Mouse (Mus musculus) liver, embryonic 16.5 days (tissue): ENCODE results near the gene Sord. TPM values are rescaled to one million over a fixed set of nuclear protein-coding genes. Genes with fewer than 3 reads are reported as not detected.

Experiments
- ATAC-seq: fragments of 200-750 bp; cut with Nextera tagmentation; 2 replicates; pipeline ENCODE4 v1.8.0; 2017; ENCODE audit warnings: low read depth, mild to moderate bottlenecking, moderate number of reproducible peaks, moderate library complexity
- H3K27ac ChIP-seq: fragments of 300-500 bp; sonication (generic); 2 replicates; pipeline ENCODE4 v1.5.1; 2014; ENCODE audit warnings: mild to moderate bottlenecking, low read length
- H3K27me3 ChIP-seq: fragments of 300-500 bp; sonication (generic); 2 replicates; pipeline ENCODE4 v1.6.1; 2014; ENCODE audit warnings: low read depth, low read length, mixed read lengths; ENCODE audit not compliant: control insufficient read depth, insufficient read depth
- H3K36me3 ChIP-seq: fragments of 300-500 bp; sonication (generic); 2 replicates; pipeline ENCODE4 v1.6.1; 2014; ENCODE audit warnings: mild to moderate bottlenecking; ENCODE audit not compliant: control insufficient read depth, insufficient read depth
- H3K4me1 ChIP-seq: fragments of 300-500 bp; sonication (generic); 2 replicates; pipeline ENCODE4 v1.6.1; 2014; ENCODE audit warnings: low read depth, low read length, mixed read lengths; ENCODE audit not compliant: control insufficient read depth
- H3K4me2 ChIP-seq: fragments of 300-500 bp; sonication (generic); 2 replicates; pipeline ENCODE4 v1.6.1; 2014; ENCODE audit warnings: low read depth, low read length, mixed read lengths
- H3K4me3 ChIP-seq: fragments of 300-500 bp; sonication (generic); 2 replicates; pipeline ENCODE4 v1.5.1; 2014; ENCODE audit warnings: low read depth, mild to moderate bottlenecking, low read length
- H3K9ac ChIP-seq: fragments of 300-500 bp; sonication (generic); 2 replicates; pipeline ENCODE4 v1.6.1; 2014; ENCODE audit warnings: low read depth, low read length
- H3K9me3 ChIP-seq: fragments of 300-500 bp; sonication (generic); replicated peaks from 2 replicates; pipeline ENCODE4 v1.6.1; 2016; ENCODE audit warnings: low read length; ENCODE audit not compliant: control insufficient read depth
- WGBS: fragments of 180-500 bp; shearing (Covaris S2); extraction: QIAGEN DNeasy Blood & Tissue Kit; methylation state at CpG from one replicate; pipeline ENCODE4 v1.1.7; 2014; ENCODE audit not compliant: insufficient replicate concordance; 5-methylcytosine and 5-hydroxymethylcytosine counted together
- polyA plus RNA-seq: library from polyadenylated mRNA; unstranded; fragments of >200 nt; fragmentation: Nextera tagmentation; extraction: Ambion mirVana; gene quantifications from 2 replicates; pipeline ENCODE4 v1.2.1, GENCODE M21; 2015

The Sord gene
- polyA plus RNA-seq, 1 experiment from 2014 or later: 196 TPM

GRCm38 (mm10) chr2:122302574-122303241 lies 68.2 kb downstream of the Sord start:
- 6% methylated on average over 9 of the region's 9 CpGs for WGBS

DNA sequence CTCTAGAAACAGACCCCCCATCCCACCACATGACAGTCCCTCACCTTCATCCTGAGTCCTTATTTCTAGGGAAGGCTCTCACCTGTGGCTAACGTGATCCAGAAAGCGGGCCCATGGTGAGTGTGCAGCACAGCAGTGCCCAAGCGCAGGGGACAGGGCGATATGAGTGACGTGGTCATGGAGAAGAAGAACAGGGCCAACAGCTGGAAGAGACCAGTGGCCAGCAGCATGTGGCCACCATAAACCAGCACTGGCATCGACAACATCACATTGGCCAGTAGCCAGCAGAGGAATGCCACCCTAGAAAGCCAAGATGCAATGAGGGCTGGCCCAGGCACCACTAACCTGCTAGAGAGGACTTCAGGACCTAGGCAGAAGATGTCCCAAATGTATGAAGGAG lies 70.0 kb downstream of the Sord start:
- Histone ChIP-seq H3K27me3 (peaks cover 52% of the 10 kb centered on the region), H3K27ac (no peak overlapping the region), H3K36me3 (no peaks in the 10 kb centered on the region), H3K4me1 (peaks cover 6% of the 10 kb centered on the region), H3K9me3 (no peaks in the 10 kb centered on the region), H3K4me2 (no peak overlapping the region), H3K9ac (no peak overlapping the region), H3K4me3 (no peak overlapping the region)
- 71% methylated on average over 6 of the region's 6 CpGs for whole genome bisulfite sequencing
- ATAC-seq: no peak

More at GRCm38 (mm10) chr2:122302574-122303241, 68.2 kb downstream of the Sord start:
- Histone ChIP-seq H3K4me1 (peaks cover 11% of the 10 kb centered on the region), H3K36me3 (no peaks in the 10 kb centered on the region), H3K4me2 (no peak overlapping the region), H3K9me3 (no peaks in the 10 kb centered on the region), H3K4me3 (no peak overlapping the region), H3K27ac (no peak overlapping the region), H3K27me3 (peaks cover 67% of the 10 kb centered on the region), H3K9ac (no peak overlapping the region)
- peak; percentile 50 for ATAC-seq

DNA sequence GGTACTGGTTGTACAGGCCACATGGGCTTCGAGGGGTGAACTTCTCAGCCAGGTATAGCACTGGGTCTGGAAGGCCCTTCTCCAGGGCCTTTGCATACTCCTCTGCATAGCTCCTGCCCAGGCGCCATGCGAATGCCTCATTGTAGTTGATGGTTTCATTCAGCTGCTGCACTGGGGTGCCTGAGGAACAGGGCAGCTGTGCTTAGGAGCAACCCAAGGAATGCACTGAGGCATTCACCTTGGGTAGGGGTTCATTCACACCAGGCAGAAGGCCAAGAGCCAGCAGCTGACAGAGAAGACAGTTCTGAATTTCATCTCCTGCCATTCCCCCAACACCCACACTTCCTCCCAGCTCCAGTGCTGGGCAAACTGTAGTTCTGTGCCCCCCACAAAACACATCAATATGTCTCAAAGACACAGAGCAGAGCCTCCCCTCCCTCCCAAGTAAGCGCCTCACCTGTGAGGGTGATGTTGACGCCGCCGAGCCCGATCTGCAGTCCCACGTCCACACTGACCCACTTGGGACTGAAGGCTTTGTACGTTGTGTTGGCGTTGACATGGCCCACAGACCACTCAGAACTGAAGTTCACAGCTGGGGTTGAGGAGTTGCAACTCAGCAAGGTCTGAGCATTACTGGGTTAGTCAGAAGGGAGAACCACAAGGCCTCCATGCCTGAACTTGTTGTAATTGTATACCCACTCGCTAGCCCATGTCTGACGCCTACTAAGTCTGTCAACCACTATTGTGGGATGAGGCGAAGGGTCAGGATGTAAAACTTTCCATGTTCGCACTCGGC lies 70.7 kb downstream of the Sord start:
- H3K27ac ChIP-seq: no peak overlapping the region
- no peak overlapping the region for H3K4me3 ChIP-seq
- ATAC-seq: no peak
- H3K27me3 ChIP-seq: peaks cover 45% of the 10 kb centered on the region
- H3K36me3 ChIP-seq: no peaks in the 10 kb centered on the region
- 68% methylated on average over 16 of the region's 16 CpGs for WGBS
- H3K9ac ChIP-seq: no peak overlapping the region
- H3K4me1 ChIP-seq: peaks cover 6% of the 10 kb centered on the region
- no peak overlapping the region for H3K4me2 ChIP-seq
- no peaks in the 10 kb centered on the region for H3K9me3 ChIP-seq

GRCm38 (mm10) chr2:122306184-122306583 lies 71.6 kb downstream of the Sord start:
- Histone ChIP-seq H3K4me2 (no peak overlapping the region), H3K9me3 (no peaks in the 10 kb centered on the region), H3K4me1 (peaks cover 6% of the 10 kb centered on the region), H3K27ac (no peak overlapping the region), H3K9ac (no peak overlapping the region), H3K27me3 (peaks cover 36% of the 10 kb centered on the region), H3K36me3 (no peaks in the 10 kb centered on the region), H3K4me3 (no peak overlapping the region)
- no peak for ATAC-seq
- 24% methylated on average over 4 of the region's 4 CpGs for WGBS

DNA sequence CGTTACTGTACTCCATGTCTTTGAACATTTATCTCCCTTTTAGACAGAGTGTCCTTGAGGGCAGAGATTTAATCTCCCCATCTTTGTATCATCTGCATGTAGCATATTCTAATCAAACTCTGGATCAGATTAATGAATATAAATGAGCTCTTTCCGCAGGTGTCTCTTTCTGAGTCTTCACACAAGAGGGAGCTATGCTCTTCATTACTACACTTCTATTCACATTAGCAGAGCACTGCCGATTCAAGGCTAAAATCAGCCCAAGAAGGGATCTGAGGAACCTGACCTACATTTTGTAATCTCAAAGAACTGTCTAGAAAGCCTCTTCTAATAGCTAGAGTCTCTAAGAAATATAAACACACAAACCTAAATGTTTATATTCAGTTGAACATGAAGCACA lies 75.1 kb downstream of the Sord start:
- H3K27me3 ChIP-seq: peaks cover 44% of the 10 kb centered on the region
- no peak for ATAC-seq
- H3K36me3 ChIP-seq: no peaks in the 10 kb centered on the region
- WGBS: 38% methylated on average over 3 of the region's 3 CpGs
- no peak overlapping the region for H3K4me2 ChIP-seq
- no peaks in the 10 kb centered on the region for H3K9me3 ChIP-seq
- H3K27ac ChIP-seq: no peak overlapping the region
- no peak overlapping the region for H3K4me3 ChIP-seq
- no peaks in the 10 kb centered on the region for H3K4me1 ChIP-seq
- H3K9ac ChIP-seq: no peak overlapping the region

DNA sequence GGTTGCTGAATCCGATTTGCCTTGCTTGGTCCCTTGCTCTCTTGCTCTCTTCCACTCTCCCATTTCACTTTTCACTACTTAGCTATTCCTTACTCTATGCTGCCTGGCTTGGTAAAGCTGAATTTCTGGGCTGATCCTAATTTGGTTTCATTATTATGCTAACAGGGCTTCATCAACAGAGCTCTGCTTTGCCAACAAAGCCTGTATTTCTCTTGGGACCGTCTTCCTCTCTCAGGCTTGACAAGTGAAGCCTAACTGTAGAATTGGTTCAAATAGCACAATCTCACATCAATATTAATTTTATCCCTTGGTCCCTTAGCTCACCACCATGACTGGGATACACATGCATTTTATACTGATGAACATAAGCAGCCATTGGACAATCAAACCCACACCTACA lies 77.0 kb downstream of the Sord start:
- Histone ChIP-seq H3K9ac (no peak overlapping the region), H3K27me3 (peaks cover 44% of the 10 kb centered on the region), H3K27ac (no peak overlapping the region), H3K4me3 (no peak overlapping the region), H3K36me3 (no peaks in the 10 kb centered on the region), H3K4me1 (no peaks in the 10 kb centered on the region), H3K4me2 (no peak overlapping the region), H3K9me3 (no peaks in the 10 kb centered on the region)
- WGBS: 43% methylated on average over 2 of the region's 2 CpGs
- ATAC-seq: no peak

- Histone ChIP-seq H3K9ac (no peak overlapping the region), H3K9me3 (no peaks in the 10 kb centered on the region), H3K36me3 (no peaks in the 10 kb centered on the region), H3K27ac (no peak overlapping the region), H3K4me1 (no peaks in the 10 kb centered on the region), H3K4me3 (0 out of 2 replicates have a peak overlapping the region, but pooled peaks have one; percentile 4), H3K27me3 (peaks cover 36% of the 10 kb centered on the region), H3K4me2 (peak overlapping the region; percentile 27)
- 3% methylated on average over 27 of the region's 27 CpGs for WGBS
- no peak for ATAC-seq
Observed at GRCm38 (mm10) chr2:122312722-122313417, 78.3 kb downstream of the Sord start.

DNA sequence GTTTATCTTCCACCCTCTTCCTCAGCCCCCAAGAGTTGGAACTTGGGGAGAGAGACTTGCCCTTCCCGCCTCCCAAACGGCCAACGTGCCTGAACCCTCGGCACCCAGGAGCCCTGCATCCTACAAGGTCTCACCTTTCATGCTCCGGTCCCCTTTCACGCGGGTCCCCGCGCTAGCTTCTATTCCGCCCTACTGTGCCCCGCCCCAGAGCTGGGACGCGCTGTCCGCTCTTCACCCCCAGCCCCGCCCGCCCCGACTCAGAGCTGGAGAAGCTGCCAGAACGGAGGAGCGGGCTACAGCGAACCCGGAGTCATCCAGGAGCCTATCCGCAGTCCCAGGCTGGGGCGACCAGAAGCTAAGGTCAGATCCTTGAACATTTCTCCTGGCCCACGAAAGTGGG lies 79.0 kb downstream of the Sord start, which contains the start of gene Duoxa1:
Duoxa1 (minus strand) TSS at position 195 of the 400 bp plus-strand sequence.
- no peak within 1 kb of the TSS for H3K9ac ChIP-seq
- ATAC-seq: no peak
- peak within 1 kb of the TSS; percentile 27 for H3K4me2 ChIP-seq
- no peak within 1 kb of the TSS for H3K27ac ChIP-seq
- 0 out of 2 replicates have a peak within 1 kb of the TSS, but pooled peaks have one; percentile 4 for H3K4me3 ChIP-seq
- H3K9me3 ChIP-seq: no peaks in the 10 kb centered on the region
- no peaks in the 10 kb centered on the region for H3K4me1 ChIP-seq
- no peaks in the 10 kb centered on the region for H3K36me3 ChIP-seq
- WGBS: 8% methylated on average over 24 of the region's 24 CpGs
- H3K27me3 ChIP-seq: peaks cover 34% of the 10 kb centered on the region
